8 mouse cellular contexts compared by ENCODE assay signal in genomic region chr11:19018489-19019203, GRCm38 (mm10). TPM values are rescaled to one million over a fixed set of nuclear protein-coding genes. Genes with fewer than 3 reads are reported as not detected.
DNase-seq lines count a peak whose midpoint lies in the region; ATAC-seq and TF ChIP-seq lines count a peak whose summit lies in the region.

Meis1 (minus strand) TSS chr11:19018985.

- peak; percentile 89 for DNase-seq in ovary, adult 18-20 months (ENCODE audit: low spot score)
- no peak for DNase-seq in ovary, postnatal 10 days (ENCODE audit: low spot score)
- DNase-seq in embryonic facial prominence, embryonic 14.5 days (ENCODE audit: low spot score): peak; percentile 97
- peak; percentile 95 to 96 for DNase-seq in heart, adult 9 months (ENCODE audit: low spot score in 2 of 2)
- peak; percentile 96 for DNase-seq in midbrain, postnatal 0 days (ENCODE audit: low spot score)
- DNase-seq in spleen, postnatal 36 days (ENCODE audit: low spot score in 2 of 2): peak; percentile 81 to 82

- peak within 1 kb of the TSS; percentile 73 for H3K4me3 ChIP-seq in embryonic facial prominence, embryonic 14.5 days (ENCODE audit: low read depth, low read length)
- H3K4me3 ChIP-seq in kidney, embryonic 14.5 days (ENCODE audit: low read length): peak within 1 kb of the TSS; percentile 73
- H3K4me3 ChIP-seq in limb, embryonic 15.5 days: peak within 1 kb of the TSS; percentile 56
- H3K4me3 ChIP-seq in midbrain, postnatal 0 days (ENCODE audit: low read depth, low read length): peak within 1 kb of the TSS; percentile 68

- TF ChIP-seq CTCF in midbrain, postnatal 0 days (IDR thresholded peaks at IDR 0.05): no peak

- peaks cover 10% of the 10 kb centered on the region; the same call in 1 of the 2 replicates for H3K4me1 ChIP-seq in embryonic facial prominence, embryonic 14.5 days (ENCODE audit: control insufficient read depth, insufficient read depth, low read length)
- peaks cover 13% of the 10 kb centered on the region for H3K4me1 ChIP-seq in kidney, embryonic 14.5 days (ENCODE audit: control insufficient read depth, insufficient read depth, low read length)
- H3K4me1 ChIP-seq in limb, embryonic 15.5 days: peaks cover 33% of the 10 kb centered on the region
- H3K4me1 ChIP-seq in midbrain, postnatal 0 days (ENCODE audit: insufficient read depth, low read length): no peaks in the 10 kb centered on the region

- H3K27me3 ChIP-seq in embryonic facial prominence, embryonic 14.5 days (replicated peaks; ENCODE audit: control insufficient read depth, insufficient read depth, low read length): 0 out of 2 replicates have a peak, but pooled peaks cover 9% of the 10 kb centered on the region
- H3K27me3 ChIP-seq in kidney, embryonic 14.5 days (ENCODE audit: control insufficient read depth, insufficient read depth, low read length): no peaks in the 10 kb centered on the region
- peaks cover 57% of the 10 kb centered on the region for H3K27me3 ChIP-seq in limb, embryonic 15.5 days
- H3K27me3 ChIP-seq in midbrain, postnatal 0 days (ENCODE audit: insufficient read depth, low read length): peaks cover 3% of the 10 kb centered on the region; the same call in 1 of the 2 replicates

- peak within 1 kb of the TSS; percentile 99 for H3K27ac ChIP-seq in embryonic facial prominence, embryonic 14.5 days (replicated peaks; ENCODE audit: low read depth, low read length)
- H3K27ac ChIP-seq in kidney, embryonic 14.5 days (ENCODE audit: low read depth, low read length): peak within 1 kb of the TSS; percentile 99
- peak within 1 kb of the TSS; percentile 90 for H3K27ac ChIP-seq in limb, embryonic 15.5 days
- H3K27ac ChIP-seq in midbrain, postnatal 0 days (ENCODE audit: low read depth, low read length): peak within 1 kb of the TSS; percentile 89

- H3K36me3 ChIP-seq in embryonic facial prominence, embryonic 14.5 days (ENCODE audit: control insufficient read depth, insufficient read depth, low read length): peaks cover 7% of the 10 kb centered on the region; the same call in 1 of the 2 replicates
- H3K36me3 ChIP-seq in kidney, embryonic 14.5 days (ENCODE audit: control insufficient read depth, insufficient read depth, low read length): peaks cover 9% of the 10 kb centered on the region; the same call in 1 of the 2 replicates
- H3K36me3 ChIP-seq in limb, embryonic 15.5 days: no peaks in the 10 kb centered on the region
- H3K36me3 ChIP-seq in midbrain, postnatal 0 days (ENCODE audit: insufficient read depth, low read length): no peaks in the 10 kb centered on the region

- ATAC-seq in embryonic facial prominence, embryonic 14.5 days (ENCODE audit: low read depth): peak; percentile 91
- peak; percentile 90 for ATAC-seq in kidney, embryonic 14.5 days (ENCODE audit: low FRiP score, low TSS enrichment)
- ATAC-seq in limb, embryonic 15.5 days (ENCODE audit: insufficient number of reproducible peaks, low FRiP score, low TSS enrichment, low read depth): peak; percentile 82
- ATAC-seq in midbrain, postnatal 0 days (ENCODE audit: low FRiP score): peak; percentile 85

- no peaks in the 10 kb centered on the region for H3K9me3 ChIP-seq in embryonic facial prominence, embryonic 14.5 days (ENCODE audit: control insufficient read depth, low read length)
- H3K9me3 ChIP-seq in kidney, embryonic 14.5 days (ENCODE audit: control insufficient read depth, low read length): no peaks in the 10 kb centered on the region
- no peaks in the 10 kb centered on the region for H3K9me3 ChIP-seq in limb, embryonic 15.5 days
- H3K9me3 ChIP-seq in midbrain, postnatal 0 days (ENCODE audit: low read length): no peaks in the 10 kb centered on the region

- H3K9ac ChIP-seq in embryonic facial prominence, embryonic 14.5 days (ENCODE audit: low read depth, low read length): peak within 1 kb of the TSS; percentile 98
- H3K9ac ChIP-seq in kidney, embryonic 14.5 days (ENCODE audit: low read depth, low read length): peak within 1 kb of the TSS; percentile 93
- H3K9ac ChIP-seq in limb, embryonic 15.5 days: peak within 1 kb of the TSS; percentile 55
- H3K9ac ChIP-seq in midbrain, postnatal 0 days (replicated peaks; ENCODE audit: low read length, poor library complexity, severe bottlenecking): peak within 1 kb of the TSS; percentile 79

- H3K4me2 ChIP-seq in embryonic facial prominence, embryonic 14.5 days (ENCODE audit: low read depth, low read length): peak within 1 kb of the TSS; percentile 90
- peak within 1 kb of the TSS; percentile 73 for H3K4me2 ChIP-seq in kidney, embryonic 14.5 days (replicated peaks; ENCODE audit: low read depth, low read length)
- H3K4me2 ChIP-seq in limb, embryonic 15.5 days: peak within 1 kb of the TSS; percentile 91
- peak within 1 kb of the TSS; percentile 98 for H3K4me2 ChIP-seq in midbrain, postnatal 0 days (ENCODE audit: low read depth, low read length, poor library complexity, severe bottlenecking)

- under 1% methylated on average over 29 of the region's 29 CpGs for WGBS in embryonic facial prominence, embryonic 14.5 days
- WGBS in kidney, embryonic 14.5 days: under 1% methylated on average over 29 of the region's 29 CpGs
- under 1% methylated on average over 28 of the region's 29 CpGs for WGBS in limb, embryonic 15.5 days
- 0% methylated on average over 29 of the region's 29 CpGs for WGBS in midbrain, postnatal 0 days

RNA-seq across cellular contexts. Expression of gene Meis1, which starts in this region (rescaled TPM):
- polyA plus RNA-seq in embryonic facial prominence, embryonic 14.5 days (2014; fragmentation: Nextera tagmentation; extraction: Ambion mirVana): 46.3 and 51.5 TPM in 2 replicates
- 54.6 and 109 TPM in 2 replicates for polyA plus RNA-seq in kidney, embryonic 14.5 days (2014; fragmentation: Nextera tagmentation; extraction: Ambion mirVana)
- 16.3 and 17.1 TPM in 2 replicates for polyA plus RNA-seq in limb, embryonic 15.5 days (2015; fragmentation: Nextera tagmentation; extraction: Ambion mirVana)
- total RNA-seq in midbrain, postnatal 0 days (2014; rRNA removed): 28.6 and 40.1 TPM in 2 replicates
- polyA plus RNA-seq in midbrain, postnatal 0 days (2015; fragmentation: Nextera tagmentation; extraction: Ambion mirVana): 16.1 and 18.8 TPM in 2 replicates
